Mouse (Mus musculus) forebrain, embryonic 12.5 days (tissue): Measurements from ENCODE around the gene Stx7. TPM values are rescaled to one million over a fixed set of nuclear protein-coding genes. Genes with fewer than 3 reads are reported as not detected.

ENCODE experiments used
- ATAC-seq: fragments of 200-750 bp; cut with Nextera tagmentation; 2 replicates; pipeline ENCODE4 v1.8.0; 2017; ENCODE audit warnings: moderate TSS enrichment; ENCODE audit not compliant: low FRiP score
- H3K27ac ChIP-seq: fragments of 300-500 bp; sonication (generic); 2 replicates; pipeline ENCODE4 v1.5.1; 2016; ENCODE audit warnings: mild to moderate bottlenecking
- H3K27me3 ChIP-seq: fragments of 300-500 bp; sonication (generic); 2 replicates; pipeline ENCODE4 v1.6.1; 2016; ENCODE audit warnings: mild to moderate bottlenecking
- H3K36me3 ChIP-seq: fragments of 300-500 bp; sonication (generic); replicated peaks from 2 replicates; pipeline ENCODE4 v1.6.1; 2016; ENCODE audit warnings: mild to moderate bottlenecking
- H3K4me1 ChIP-seq: fragments of 300-500 bp; sonication (generic); 2 replicates; pipeline ENCODE4 v1.6.1; 2016
- H3K4me2 ChIP-seq: fragments of 300-500 bp; sonication (generic); 2 replicates; pipeline ENCODE4 v1.6.1; 2016; ENCODE audit warnings: mild to moderate bottlenecking, moderate library complexity
- H3K4me3 ChIP-seq: fragments of 300-500 bp; sonication (generic); replicated peaks from 2 replicates; pipeline ENCODE4 v1.5.1; 2016; ENCODE audit warnings: mild to moderate bottlenecking
- H3K9ac ChIP-seq: fragments of 300-500 bp; sonication (generic); 2 replicates; pipeline ENCODE4 v1.6.1; 2016; ENCODE audit warnings: mild to moderate bottlenecking
- H3K9me3 ChIP-seq: fragments of 300-500 bp; sonication (generic); 2 replicates; pipeline ENCODE4 v1.6.1; 2016
- WGBS: fragments of 180-500 bp; shearing (Covaris S2); methylation state at CpG from one replicate; pipeline ENCODE4 v1.1.7; 2016; 5-methylcytosine and 5-hydroxymethylcytosine counted together
- polyA plus RNA-seq: library from polyadenylated mRNA; unstranded; fragments of >200 nt; fragmentation: Nextera tagmentation; extraction: Ambion mirVana; gene quantifications from 2 replicates; pipeline ENCODE4 v1.2.1, GENCODE M21; 2016

Stx7 gene
- polyA plus RNA-seq, 1 experiment from 2014 or later, result 115 TPM

DNA sequence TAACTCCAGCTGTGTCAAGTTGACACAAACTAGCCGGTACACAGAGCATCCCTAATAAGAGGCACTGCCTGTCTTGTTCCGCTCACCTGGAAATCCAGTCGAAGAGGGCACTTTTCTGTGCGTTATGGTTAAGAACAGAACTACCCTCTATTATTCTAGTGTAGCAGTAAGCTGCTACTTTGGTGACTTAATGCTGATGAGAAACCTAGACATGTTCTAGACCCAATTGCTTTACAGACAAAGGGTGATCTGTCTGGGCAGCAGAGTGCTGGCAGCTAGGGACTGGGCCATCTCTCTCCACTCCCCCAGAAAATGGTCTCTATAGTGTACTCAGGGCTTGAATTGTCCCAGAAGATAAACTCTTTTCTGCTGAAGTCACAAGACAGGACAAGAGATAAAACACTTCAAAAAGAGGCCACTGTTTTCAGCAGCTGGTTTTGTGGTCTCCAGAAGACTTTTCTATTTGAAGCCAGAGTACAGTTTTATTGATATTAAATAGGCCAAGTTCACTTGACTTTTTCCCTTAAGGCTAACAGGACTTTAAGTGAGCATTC, 22.9 kb downstream of the Stx7 start:
- 89% methylated on average over 4 of the region's 4 CpGs for WGBS
- H3K4me3 ChIP-seq, result no peak overlapping the region
- H3K9ac ChIP-seq, result no peak overlapping the region
- H3K4me2 ChIP-seq, result no peak overlapping the region
- no peaks in the 10 kb centered on the region for H3K4me1 ChIP-seq
- no peaks in the 10 kb centered on the region for H3K9me3 ChIP-seq
- no peak for ATAC-seq
- H3K27ac ChIP-seq, result no peak overlapping the region
- H3K27me3 ChIP-seq, result no peaks in the 10 kb centered on the region
- no peaks in the 10 kb centered on the region for H3K36me3 ChIP-seq

- H3K4me3 ChIP-seq, result no peak overlapping the region
- no peak overlapping the region for H3K27ac ChIP-seq
- no peaks in the 10 kb centered on the region for H3K27me3 ChIP-seq
- no peaks in the 10 kb centered on the region for H3K36me3 ChIP-seq
- no peak overlapping the region for H3K4me2 ChIP-seq
- H3K9me3 ChIP-seq, result no peaks in the 10 kb centered on the region
- no peaks in the 10 kb centered on the region for H3K4me1 ChIP-seq
- ATAC-seq, result peak; percentile 57; the same call in 1 of the 2 replicates
- 60% methylated on average over 10 of the region's 10 CpGs for WGBS
- no peak overlapping the region for H3K9ac ChIP-seq
Measured at GRCm38 (mm10) chr10:24173210-24174001, 24.3 kb downstream of the Stx7 start.

GRCm38 (mm10) chr10:24190392-24190791, 41.3 kb downstream of the Stx7 start:
- no peak overlapping the region for H3K4me2 ChIP-seq
- 0 out of 2 replicates have a peak, but pooled peaks cover 10% of the 10 kb centered on the region for H3K36me3 ChIP-seq
- no peak for ATAC-seq
- 61% methylated on average over 7 of the region's 7 CpGs for WGBS
- no peaks in the 10 kb centered on the region for H3K4me1 ChIP-seq
- no peak overlapping the region for H3K9ac ChIP-seq
- H3K27ac ChIP-seq, result no peak overlapping the region
- H3K27me3 ChIP-seq, result no peaks in the 10 kb centered on the region
- no peaks in the 10 kb centered on the region for H3K9me3 ChIP-seq
- no peak overlapping the region for H3K4me3 ChIP-seq

DNA sequence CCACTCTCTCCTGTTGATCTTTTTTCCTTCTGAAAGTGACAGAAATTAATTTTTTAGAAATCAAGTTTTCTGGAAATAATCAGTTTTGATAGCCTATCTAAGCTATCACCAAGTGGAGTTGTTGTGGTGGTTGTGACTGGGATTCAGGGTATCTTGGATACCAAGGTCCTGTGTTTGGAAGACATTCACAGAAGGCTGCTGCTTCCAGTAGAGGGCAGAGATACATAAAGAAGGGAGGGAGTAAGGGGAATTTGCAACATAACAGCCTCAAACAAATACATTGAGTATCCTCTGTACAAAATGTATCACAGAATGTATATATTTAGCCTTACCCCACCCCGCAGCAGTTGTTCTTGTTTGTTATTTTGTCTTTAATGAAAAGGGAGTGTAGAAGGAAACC, 42.9 kb downstream of the Stx7 start:
- WGBS, result 68% methylated on average over 1 of the region's 1 CpGs
- no peak for ATAC-seq
- H3K27ac ChIP-seq, result no peak overlapping the region
- no peaks in the 10 kb centered on the region for H3K4me1 ChIP-seq
- no peaks in the 10 kb centered on the region for H3K9me3 ChIP-seq
- H3K4me3 ChIP-seq, result no peak overlapping the region
- H3K4me2 ChIP-seq, result no peak overlapping the region
- H3K27me3 ChIP-seq, result no peaks in the 10 kb centered on the region
- no peak overlapping the region for H3K9ac ChIP-seq
- 0 out of 2 replicates have a peak, but pooled peaks cover 4% of the 10 kb centered on the region for H3K36me3 ChIP-seq

- WGBS, result 48% methylated on average over 12 of the region's 12 CpGs
- peak; percentile 60; the same call in 1 of the 2 replicates for ATAC-seq
- H3K9me3 ChIP-seq, result no peaks in the 10 kb centered on the region
Measured at GRCm38 (mm10) chr10:24199303-24199702, 50.2 kb downstream of the Stx7 start.

GRCm38 (mm10) chr10:24200099-24200498, 51.0 kb downstream of the Stx7 start:
- ATAC-seq, result 0 out of 2 replicates have a peak, but pooled peaks have one; percentile 36
- H3K27ac ChIP-seq, result no peak overlapping the region
- no peak overlapping the region for H3K9ac ChIP-seq
- no peaks in the 10 kb centered on the region for H3K36me3 ChIP-seq
- H3K27me3 ChIP-seq, result peaks cover 11% of the 10 kb centered on the region; the same call in 1 of the 2 replicates
- WGBS, result 69% methylated on average over 3 of the region's 3 CpGs
- H3K4me2 ChIP-seq, result no peak overlapping the region
- H3K9me3 ChIP-seq, result no peaks in the 10 kb centered on the region
- no peak overlapping the region for H3K4me3 ChIP-seq
- H3K4me1 ChIP-seq, result 0 out of 2 replicates have a peak, but pooled peaks cover 6% of the 10 kb centered on the region

More at GRCm38 (mm10) chr10:24199303-24199702, 50.2 kb downstream of the Stx7 start:
- Histone ChIP-seq H3K9ac (no peak overlapping the region), H3K4me3 (no peak overlapping the region), H3K27ac (no peak overlapping the region), H3K4me2 (no peak overlapping the region), H3K4me1 (0 out of 2 replicates have a peak, but pooled peaks cover 6% of the 10 kb centered on the region), H3K36me3 (no peaks in the 10 kb centered on the region), H3K27me3 (peaks cover 11% of the 10 kb centered on the region; the same call in 1 of the 2 replicates)

- ATAC-seq, result no peak
- 86% methylated on average over 6 of the region's 6 CpGs for WGBS
- no peaks in the 10 kb centered on the region; the same call in 1 of the 2 replicates for H3K4me1 ChIP-seq
- peaks cover 13% of the 10 kb centered on the region; the same call in 1 of the 2 replicates for H3K27me3 ChIP-seq
- H3K4me3 ChIP-seq, result no peak overlapping the region
- H3K9me3 ChIP-seq, result no peaks in the 10 kb centered on the region
- no peak overlapping the region for H3K4me2 ChIP-seq
- H3K9ac ChIP-seq, result no peak overlapping the region
- no peaks in the 10 kb centered on the region for H3K36me3 ChIP-seq
- no peak overlapping the region for H3K27ac ChIP-seq
Measured at GRCm38 (mm10) chr10:24210075-24210474, 61.0 kb downstream of the Stx7 start.

DNA sequence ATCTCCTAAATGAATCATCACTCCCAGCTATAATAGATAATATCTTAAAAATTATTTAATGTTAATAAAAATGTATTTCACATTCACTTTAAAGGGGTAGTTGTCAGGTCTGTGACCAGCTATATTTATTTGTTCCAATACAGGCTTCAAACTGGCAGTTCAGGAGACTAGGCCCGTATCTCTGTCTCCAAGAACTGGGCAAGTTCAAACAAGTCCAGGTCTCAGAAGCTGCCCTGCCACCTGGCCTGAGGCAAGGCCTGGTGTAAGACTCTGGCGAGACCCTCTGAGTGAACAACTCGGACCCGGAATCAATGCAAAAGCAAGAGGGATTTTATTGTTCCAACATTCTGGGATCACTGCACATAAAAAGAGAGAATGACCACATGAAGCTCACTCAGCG, 64.2 kb downstream of the Stx7 start:
- no peak for ATAC-seq
- WGBS, result 71% methylated on average over 5 of the region's 5 CpGs

DNA sequence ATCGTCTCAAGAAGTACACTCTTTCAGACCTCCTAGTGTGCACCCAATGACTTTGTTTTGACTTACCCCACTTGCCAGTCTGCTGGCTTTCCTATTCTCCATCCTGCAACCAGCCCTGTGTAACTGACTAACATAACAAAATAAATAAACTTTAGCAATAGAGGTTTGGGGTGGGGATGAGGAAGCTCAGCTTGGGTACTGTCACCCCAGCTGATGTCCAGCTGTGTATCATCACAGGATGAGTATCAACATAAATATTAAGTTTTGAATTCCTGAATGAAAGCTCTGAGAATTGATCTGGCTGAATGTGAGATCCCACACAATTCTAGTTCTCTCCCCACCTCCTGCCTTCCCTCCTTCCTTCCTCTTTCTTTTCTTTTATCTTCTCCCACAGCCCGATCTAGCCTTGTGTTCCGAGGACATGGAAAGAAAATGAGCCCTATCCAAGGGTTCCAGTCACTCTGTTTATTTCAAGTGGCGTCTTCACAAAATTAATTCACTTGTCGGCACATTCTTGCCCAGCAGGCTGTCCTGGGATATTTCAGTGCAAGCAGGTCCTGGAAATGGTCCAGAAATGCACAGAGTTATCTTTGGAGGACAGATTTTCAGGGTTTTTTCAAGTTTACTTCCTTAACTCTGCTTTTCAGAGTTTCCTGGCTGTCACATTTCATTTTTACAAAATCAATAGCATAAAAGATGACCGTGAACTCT, 68.6 kb downstream of the Stx7 start:
- Histone ChIP-seq H3K4me1 (no peaks in the 10 kb centered on the region; the same call in 1 of the 2 replicates), H3K9me3 (no peaks in the 10 kb centered on the region), H3K4me3 (no peak overlapping the region), H3K4me2 (no peak overlapping the region), H3K9ac (no peak overlapping the region), H3K36me3 (no peaks in the 10 kb centered on the region), H3K27me3 (peaks cover 12% of the 10 kb centered on the region), H3K27ac (no peak overlapping the region)
- no peak for ATAC-seq
- 73% methylated on average over 6 of the region's 6 CpGs for WGBS

More for the DNA sequence above, 64.2 kb downstream of the Stx7 start:
- Histone ChIP-seq H3K27me3 (peaks cover 12% of the 10 kb centered on the region; the same call in 1 of the 2 replicates), H3K4me3 (no peak overlapping the region), H3K4me1 (no peaks in the 10 kb centered on the region; the same call in 1 of the 2 replicates), H3K36me3 (no peaks in the 10 kb centered on the region), H3K9me3 (no peaks in the 10 kb centered on the region), H3K9ac (no peak overlapping the region), H3K27ac (no peak overlapping the region), H3K4me2 (no peak overlapping the region)

DNA sequence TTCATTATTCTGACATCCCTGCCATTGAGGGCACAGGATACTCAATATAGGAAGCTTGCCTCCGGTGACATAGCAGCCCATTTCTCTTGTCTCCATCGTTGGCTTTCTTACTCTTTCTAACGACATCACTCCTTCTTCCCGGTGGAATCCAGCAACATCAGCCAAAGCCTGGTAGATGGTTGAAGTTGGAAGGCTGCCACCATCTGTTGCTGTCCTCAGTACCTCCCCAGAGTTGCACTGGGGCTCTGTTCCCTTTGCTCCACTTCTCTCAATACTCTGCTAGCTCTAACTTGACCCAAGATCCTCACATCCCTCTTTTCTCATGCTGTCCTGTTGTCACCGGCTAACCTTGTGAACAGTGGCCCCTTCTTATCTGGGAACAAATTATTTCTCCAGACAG, 71.8 kb downstream of the Stx7 start:
- WGBS, result 87% methylated on average over 5 of the region's 5 CpGs
- no peak overlapping the region for H3K9ac ChIP-seq
- no peaks in the 10 kb centered on the region for H3K36me3 ChIP-seq
- peaks cover 12% of the 10 kb centered on the region for H3K4me1 ChIP-seq
- no peak overlapping the region for H3K27ac ChIP-seq
- H3K4me2 ChIP-seq, result no peak overlapping the region
- ATAC-seq, result no peak
- H3K4me3 ChIP-seq, result no peak overlapping the region
- no peaks in the 10 kb centered on the region for H3K9me3 ChIP-seq
- H3K27me3 ChIP-seq, result peaks cover 39% of the 10 kb centered on the region

- Histone ChIP-seq H3K36me3 (no peaks in the 10 kb centered on the region), H3K4me3 (peak overlapping the region; percentile 49), H3K4me2 (peak overlapping the region; percentile 91), H3K9me3 (no peaks in the 10 kb centered on the region), H3K9ac (no peak overlapping the region), H3K27ac (no peak overlapping the region), H3K27me3 (peaks cover 39% of the 10 kb centered on the region), H3K4me1 (peaks cover 14% of the 10 kb centered on the region)
- ATAC-seq, result 0 out of 2 replicates have a peak, but pooled peaks have one; percentile 9
- 11% methylated on average over 6 of the region's 6 CpGs for WGBS
Measured at GRCm38 (mm10) chr10:24222911-24223310, 73.8 kb downstream of the Stx7 start.
